Mouse (Mus musculus) lung, postnatal 0 days (tissue): Measurements from ENCODE around the gene Slc39a8. TPM values are rescaled to one million over a fixed set of nuclear protein-coding genes. Genes with fewer than 3 reads are reported as not detected.

Experiments used
- ATAC-seq: fragments of 200-750 bp; cut with Nextera tagmentation; 2 replicates; pipeline ENCODE4 v1.8.0; 2017; ENCODE audit warnings: moderate library complexity
- DNase-seq: peaks from one replicate; pipeline ENCODE4 v3.0.0-alpha.2; 2016; ENCODE audit warnings: low spot score
- H3K27ac ChIP-seq: fragments of 300-500 bp; sonication (generic); 2 replicates; pipeline ENCODE4 v1.5.1; 2014; ENCODE audit warnings: antibody characterized with exemption, mild to moderate bottlenecking, low read length, mixed read lengths
- H3K27me3 ChIP-seq: fragments of 300-500 bp; sonication (generic); replicated peaks from 2 replicates; pipeline ENCODE4 v1.6.1; 2014; ENCODE audit warnings: low read length, mixed read lengths; ENCODE audit not compliant: insufficient read depth
- H3K36me3 ChIP-seq: fragments of 300-500 bp; sonication (generic); 2 replicates; pipeline ENCODE4 v1.6.1; 2014; ENCODE audit warnings: low read length, mixed read lengths; ENCODE audit not compliant: insufficient read depth
- H3K4me1 ChIP-seq: fragments of 300-500 bp; sonication (generic); 2 replicates; pipeline ENCODE4 v1.6.1; 2014; ENCODE audit warnings: antibody characterized with exemption, low read depth, low read length, mixed read lengths; ENCODE audit not compliant: insufficient read depth
- H3K4me2 ChIP-seq: fragments of 300-500 bp; sonication (generic); replicated peaks from 2 replicates; pipeline ENCODE4 v1.6.1; 2014; ENCODE audit warnings: low read depth, mild to moderate bottlenecking, low read length, moderate library complexity, mixed read lengths
- H3K4me3 ChIP-seq: fragments of 300-500 bp; sonication (generic); 2 replicates; pipeline ENCODE4 v1.5.1; 2014; ENCODE audit warnings: low read depth, low read length
- H3K9ac ChIP-seq: fragments of 300-500 bp; sonication (generic); replicated peaks from 2 replicates; pipeline ENCODE4 v1.6.1; 2014; ENCODE audit warnings: low read depth, mild to moderate bottlenecking
- H3K9me3 ChIP-seq: fragments of 300-500 bp; sonication (generic); 2 replicates; pipeline ENCODE4 v1.6.1; 2016; ENCODE audit warnings: low read length, mixed read lengths
- CTCF ChIP-seq: IDR thresholded peaks from 2 replicates; pipeline ENCODE4 v1.5.1; 2016; ENCODE audit warnings: antibody characterized with exemption, mild to moderate bottlenecking
- EP300 ChIP-seq: IDR thresholded peaks from 2 replicates; pipeline ENCODE4 v1.6.1; 2016; ENCODE audit warnings: antibody characterized with exemption, mild to moderate bottlenecking, control low read depth
- WGBS: fragments of 180-500 bp; shearing (Covaris S2); extraction: QIAGEN DNeasy Blood & Tissue Kit; methylation state at CpG from one replicate; pipeline ENCODE4 v1.1.7; 2014; 5-methylcytosine and 5-hydroxymethylcytosine counted together
- polyA plus RNA-seq: library from polyadenylated mRNA; unstranded; fragments of >200 nt; fragmentation: Nextera tagmentation; extraction: Ambion mirVana; gene quantifications from 2 replicates; pipeline ENCODE4 v1.2.1, GENCODE M21; 2015

Slc39a8 gene
- polyA plus RNA-seq, 1 experiment from 2014 or later = 57.4 TPM

GRCm38 (mm10) chr3:135919305-135919704 lies 94.2 kb downstream of the Slc39a8 start:
- no peak for ATAC-seq
- TF ChIP-seq CTCF (no peak), EP300 (no peak)

GRCm38 (mm10) chr3:135926729-135927128 lies 101.7 kb downstream of the Slc39a8 start:
- no peak for DNase-seq
- WGBS = 17% methylated on average over 1 of the region's 1 CpGs
- H3K9me3 ChIP-seq = no peaks in the 10 kb centered on the region

More at GRCm38 (mm10) chr3:135919305-135919704, 94.2 kb downstream of the Slc39a8 start:
- WGBS = 54% methylated on average over 4 of the region's 4 CpGs
- Histone ChIP-seq H3K4me3 (no peak overlapping the region), H3K27ac (no peak overlapping the region), H3K4me2 (no peak overlapping the region), H3K36me3 (no peaks in the 10 kb centered on the region), H3K4me1 (no peaks in the 10 kb centered on the region), H3K27me3 (no peaks in the 10 kb centered on the region), H3K9ac (no peak overlapping the region), H3K9me3 (no peaks in the 10 kb centered on the region)
- DNase-seq = no peak

DNA sequence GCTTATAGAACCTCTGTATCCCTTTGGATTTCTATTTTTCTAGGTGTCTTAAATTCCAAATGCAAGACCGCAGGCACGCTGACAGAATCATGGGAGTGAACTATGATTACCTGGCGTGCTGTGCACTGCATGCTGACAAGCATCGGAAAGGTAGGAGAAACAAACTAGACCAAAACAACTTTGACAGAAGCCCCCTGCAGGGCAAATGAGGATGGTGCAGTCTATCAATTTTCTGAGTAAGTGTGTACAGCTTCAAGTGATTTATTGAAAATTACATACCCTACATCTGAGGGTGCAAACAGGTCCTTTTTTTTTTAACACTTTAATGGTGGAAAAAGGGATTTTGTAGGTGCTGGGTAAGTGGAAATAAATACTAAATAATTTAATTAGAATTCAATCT lies 103.1 kb downstream of the Slc39a8 start:
- no peaks in the 10 kb centered on the region for H3K36me3 ChIP-seq
- H3K4me1 ChIP-seq = no peaks in the 10 kb centered on the region
- ATAC-seq (no peak), DNase-seq (no peak)
- H3K9ac ChIP-seq = no peak overlapping the region
- H3K4me3 ChIP-seq = no peak overlapping the region
- 80% methylated on average over 4 of the region's 4 CpGs for WGBS
- no peaks in the 10 kb centered on the region for H3K27me3 ChIP-seq
- H3K9me3 ChIP-seq = no peaks in the 10 kb centered on the region
- no peak for TF ChIP-seq EP300
- TF ChIP-seq CTCF = peak; percentile 51
- no peak overlapping the region for H3K4me2 ChIP-seq
- H3K27ac ChIP-seq = no peak overlapping the region

More at GRCm38 (mm10) chr3:135926729-135927128, 101.7 kb downstream of the Slc39a8 start:
- Histone ChIP-seq H3K4me3 (no peak overlapping the region), H3K27ac (no peak overlapping the region), H3K9ac (no peak overlapping the region), H3K4me2 (no peak overlapping the region), H3K36me3 (no peaks in the 10 kb centered on the region), H3K4me1 (no peaks in the 10 kb centered on the region), H3K27me3 (no peaks in the 10 kb centered on the region)
- no peak for ATAC-seq
- TF ChIP-seq EP300 (no peak), CTCF (peak; percentile 39)

DNA sequence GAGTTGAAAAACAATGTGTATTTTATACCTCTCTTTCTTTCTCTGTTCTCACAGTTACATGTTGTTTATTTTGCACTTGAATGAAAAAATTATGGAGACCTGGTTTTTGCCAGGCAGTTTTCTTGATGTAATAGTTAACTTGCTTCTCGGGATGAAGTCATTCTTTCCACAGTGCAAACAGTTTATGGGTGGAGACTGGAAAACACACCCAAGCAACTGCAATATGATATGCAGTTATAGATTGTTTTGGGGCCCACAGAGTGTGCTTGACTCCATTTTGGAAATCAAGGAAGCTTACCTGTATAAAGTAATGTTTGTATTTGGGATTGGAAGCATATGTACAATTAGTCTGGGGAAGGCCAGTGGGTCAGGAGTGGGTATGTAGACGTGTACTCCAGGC lies 112.4 kb downstream of the Slc39a8 start:
- no peak overlapping the region for H3K27ac ChIP-seq
- H3K4me1 ChIP-seq = no peaks in the 10 kb centered on the region
- no peak for ATAC-seq
- H3K27me3 ChIP-seq = no peaks in the 10 kb centered on the region
- 51% methylated on average over 2 of the region's 2 CpGs for WGBS
- H3K4me2 ChIP-seq = no peak overlapping the region
- no peaks in the 10 kb centered on the region for H3K9me3 ChIP-seq
- no peak overlapping the region for H3K4me3 ChIP-seq
- H3K9ac ChIP-seq = no peak overlapping the region
- no peak for DNase-seq
- no peaks in the 10 kb centered on the region for H3K36me3 ChIP-seq
- no peak for TF ChIP-seq CTCF
- no peak for TF ChIP-seq EP300

Other genes starting within 250 kb of the Slc39a8 start
- gene Nfkb1, start 133.7 kb upstream of the Slc39a8 start, polyA plus RNA-seq = 35.9 and 40.5 TPM in 2 replicates